Mouse (Mus musculus) erythroblast, adult 5-6 weeks (primary cell): ENCODE results near the gene Cdkn2aip. TPM values are rescaled to one million over a fixed set of nuclear protein-coding genes. Genes with fewer than 3 reads are reported as not detected.

Source experiments
- ATAC-seq: replicated peaks from 2 replicates; pipeline ENCODE4 v1.8.0; 2016; ENCODE audit warnings: moderate number of reproducible peaks, mild to moderate bottlenecking, moderate TSS enrichment, inconsistent platforms; ENCODE audit not compliant: poor library complexity, low FRiP score, severe bottlenecking
- total RNA-seq, 2 experiments: library from RNA; stranded (forward) in 1 of 2; stranded (reverse) in 1 of 2; fragments of 150-400 nt in 1 of 2; fragments of 200-764, 138-1000 nt in 1 of 2; gene quantifications; 2 replicates each; pipeline versions ENCODE4 v1.2.3 to v1.2.4; 2015 to 2017; ENCODE audit warnings: low replicate concordance in 2 of 2

The Cdkn2aip gene
- 4.8 and 6.7 TPM in 2 replicates for total RNA-seq (2015; ENCODE audit: low replicate concordance)
- total RNA-seq (2017; ENCODE audit: low replicate concordance): 10.6 and 12.1 TPM in 2 replicates

DNA sequence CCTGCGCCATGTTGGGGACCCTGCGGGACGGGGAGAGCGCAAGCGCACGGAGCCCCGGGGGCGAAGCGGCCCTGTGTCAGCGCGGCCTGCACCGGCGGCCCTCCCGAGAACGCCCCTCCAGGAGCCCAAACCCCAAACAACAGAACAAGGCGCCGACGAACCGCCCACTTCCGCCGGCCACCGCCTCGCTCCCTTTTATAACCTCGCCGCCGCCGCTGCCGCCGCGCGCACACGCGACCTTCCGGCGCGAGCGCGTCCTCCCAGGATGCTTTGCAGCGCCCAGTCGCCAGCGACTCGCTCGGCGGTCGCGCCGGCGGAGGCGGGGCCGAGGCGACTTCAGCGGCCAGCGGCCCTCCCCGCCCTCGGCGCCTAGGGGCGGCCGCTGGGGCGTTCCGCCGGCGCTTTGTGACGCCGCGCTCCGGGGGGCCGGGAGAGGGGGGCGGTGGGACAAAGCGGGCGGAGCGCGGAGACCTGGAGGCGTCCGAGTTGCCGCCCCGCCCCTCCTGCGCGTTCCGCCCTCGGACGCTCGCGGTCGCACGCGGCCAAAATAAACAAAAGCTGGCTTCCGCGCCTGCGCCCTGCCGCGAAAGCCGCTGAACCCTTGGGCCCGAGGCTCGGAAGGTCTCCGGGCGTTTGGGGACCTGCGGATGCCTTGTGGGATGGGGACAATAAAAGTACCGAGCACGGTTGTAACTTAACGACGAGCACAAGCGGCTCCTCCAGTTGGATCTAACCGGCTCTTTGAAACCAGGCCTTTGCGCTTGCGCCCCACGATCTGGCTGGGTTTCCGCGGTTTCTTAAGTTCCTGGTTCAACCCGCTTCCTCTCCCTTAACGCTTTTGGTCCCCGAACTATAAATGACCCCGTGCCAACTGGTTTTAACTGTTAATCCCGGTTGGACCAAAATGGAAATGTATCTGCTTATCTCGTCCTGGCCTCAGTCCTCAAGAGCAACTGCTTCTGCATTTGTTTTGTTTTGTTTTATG lies at the start of gene Cdkn2aip:
Gene Cdkn2aip (minus strand): TSS at position 172 of the 985 bp plus-strand sequence.
- peak; percentile 88 for ATAC-seq

DNA sequence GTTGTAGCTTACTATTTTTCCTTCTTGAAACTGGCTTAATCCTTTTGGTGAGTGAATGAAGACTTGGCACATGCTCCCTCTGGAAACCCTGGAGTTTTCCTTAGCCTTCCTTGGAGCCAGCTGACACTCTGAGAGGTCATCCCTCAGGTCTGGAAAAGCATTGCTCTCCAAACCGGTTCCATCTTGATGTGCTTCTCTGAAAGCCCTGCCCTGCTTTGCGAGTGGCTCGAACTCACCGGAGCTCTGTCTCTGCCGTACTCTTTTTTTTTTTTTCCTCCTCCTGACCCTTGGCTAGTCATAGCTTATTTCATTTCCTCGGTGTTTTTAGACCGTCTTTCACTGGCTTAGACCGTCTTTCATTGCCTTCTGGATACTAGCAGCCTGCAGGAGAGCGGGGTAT lies 49.5 kb upstream of the Cdkn2aip start:
- ATAC-seq: no peak

DNA sequence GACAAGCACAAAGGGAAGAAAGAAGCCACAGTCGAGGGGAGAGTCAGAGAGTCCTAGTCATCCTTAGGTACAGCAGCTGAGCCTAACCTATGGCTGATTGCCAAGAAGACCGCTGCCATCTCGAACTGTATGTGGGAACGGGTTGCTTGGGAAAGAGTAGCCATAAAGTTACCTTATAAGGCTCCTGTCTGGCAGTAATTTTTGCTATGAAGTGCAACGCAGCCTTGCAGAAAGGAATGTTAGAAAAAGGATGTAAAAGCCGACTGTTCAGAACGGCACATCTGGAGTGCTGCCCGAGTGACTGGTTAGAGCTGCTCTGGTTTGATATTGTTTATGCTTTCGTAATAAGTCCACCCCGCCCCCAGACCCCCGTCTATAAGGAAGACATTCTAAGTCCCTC lies 47.0 kb upstream of the Cdkn2aip start:
- no peak for ATAC-seq

DNA sequence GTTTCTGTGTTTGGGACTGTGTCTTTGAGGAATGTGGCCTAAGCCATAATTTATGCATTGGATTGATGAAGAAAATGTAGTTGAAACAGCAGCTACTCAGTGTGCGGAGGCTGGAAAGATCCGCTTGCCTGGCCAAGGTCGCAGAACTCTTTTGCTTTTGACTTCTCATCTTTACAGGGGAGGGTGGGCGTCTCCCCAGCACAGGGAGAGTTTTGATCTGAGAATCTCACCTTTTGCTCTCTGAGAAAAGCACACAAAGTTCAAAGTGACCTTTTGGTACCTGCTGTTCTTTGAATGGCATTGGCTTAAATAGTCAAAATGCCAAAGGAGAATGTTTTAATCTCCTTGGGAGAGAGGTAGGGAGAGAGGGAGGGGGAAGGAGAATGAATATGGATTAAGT lies 46.5 kb upstream of the Cdkn2aip start:
- ATAC-seq: no peak

DNA sequence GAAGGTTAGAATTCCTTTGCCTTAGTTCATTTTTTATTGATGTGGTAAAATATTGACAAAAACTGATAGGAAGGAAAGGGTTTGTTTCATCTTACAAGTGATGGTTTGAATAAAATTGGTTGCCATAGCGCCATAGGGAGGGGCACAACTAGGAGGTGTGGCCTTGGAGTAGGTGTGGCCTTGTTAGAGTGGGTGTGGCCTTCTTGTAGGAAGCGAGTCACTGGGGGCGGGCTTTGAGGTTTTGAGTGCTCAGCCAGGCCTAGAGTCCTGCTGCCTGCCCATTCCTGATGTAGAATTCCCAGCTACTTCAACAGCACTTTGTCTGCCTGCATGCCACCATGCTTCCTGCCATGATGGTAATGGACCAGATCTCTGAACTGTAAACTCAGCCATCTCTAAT lies 39.4 kb upstream of the Cdkn2aip start:
- ATAC-seq: no peak

DNA sequence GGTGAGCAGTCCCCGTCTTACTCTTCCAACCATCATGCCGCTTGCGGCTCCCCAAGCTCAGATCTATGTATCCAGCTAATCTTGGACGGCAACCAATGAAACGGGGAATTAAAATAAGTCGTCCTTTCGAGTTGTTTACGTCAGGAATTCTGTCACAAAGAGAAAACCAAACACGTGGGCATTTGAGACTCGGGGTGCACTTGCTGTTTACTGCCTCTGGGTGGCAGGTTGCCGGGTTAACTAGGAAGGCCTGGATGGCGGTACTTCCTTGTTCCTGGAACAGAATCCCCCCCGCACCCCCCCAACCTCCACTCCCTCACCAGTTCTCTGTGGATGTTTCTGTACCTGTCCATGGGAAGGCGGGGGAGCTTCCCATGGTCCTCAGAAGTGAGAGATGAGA lies 36.4 kb upstream of the Cdkn2aip start:
- no peak for ATAC-seq

DNA sequence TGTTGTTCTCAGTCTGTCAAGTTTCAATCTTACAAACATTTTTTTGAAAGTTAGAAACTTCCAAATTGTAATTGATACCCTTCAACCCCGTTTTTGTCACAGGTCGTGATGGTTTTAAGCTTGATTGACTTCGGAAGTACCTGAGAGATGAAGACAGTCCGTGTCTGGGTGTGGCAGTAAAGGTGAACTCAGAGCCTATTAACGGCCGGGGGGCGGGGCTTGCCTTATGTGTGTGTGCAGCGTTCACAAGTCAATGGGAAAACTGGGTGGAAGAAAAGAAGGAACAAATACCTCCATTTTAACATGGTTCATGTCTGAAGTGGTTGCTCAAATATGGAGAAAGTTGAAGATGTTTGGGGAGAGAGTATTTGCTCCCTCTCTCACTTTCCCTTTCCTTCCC lies 35.8 kb upstream of the Cdkn2aip start:
- no peak for ATAC-seq

DNA sequence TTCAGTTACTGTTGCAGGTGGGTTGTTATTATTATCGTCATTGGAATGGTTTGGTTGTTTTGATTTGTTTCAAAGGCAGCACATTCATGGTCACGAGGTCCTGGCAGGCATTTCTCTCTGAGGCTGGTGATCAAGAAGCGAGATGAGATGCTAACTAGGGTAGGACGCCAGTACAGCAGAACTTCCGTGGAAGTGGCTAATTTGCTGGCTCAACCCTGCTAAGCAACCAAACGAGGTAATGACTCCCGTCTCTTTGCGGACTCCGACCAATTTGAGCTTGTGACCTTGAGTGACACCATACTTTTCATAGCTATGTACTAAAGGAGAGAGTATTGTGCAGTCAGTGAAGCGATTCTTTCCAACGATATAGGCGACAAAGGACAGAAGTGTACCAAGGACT lies 32.6 kb upstream of the Cdkn2aip start:
- ATAC-seq: no peak

DNA sequence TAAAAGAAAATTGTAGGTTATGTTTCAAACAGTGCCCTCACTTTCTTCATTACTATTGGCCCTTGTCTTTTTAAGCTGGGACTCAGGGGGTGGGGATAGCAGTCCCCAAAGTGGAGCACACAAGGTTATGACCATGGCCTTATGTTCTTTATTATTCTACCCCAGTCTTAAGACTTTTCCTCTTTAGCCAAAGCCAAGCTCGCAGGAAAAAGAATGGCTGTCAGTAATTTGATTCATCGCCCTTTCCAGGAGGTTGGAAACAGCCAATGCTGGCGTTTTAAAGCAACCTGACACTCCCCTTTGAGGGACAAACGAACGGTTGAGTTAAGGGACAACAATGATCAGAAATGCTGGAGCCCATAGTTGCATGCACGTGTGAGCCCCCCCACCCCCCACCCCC lies 32.1 kb upstream of the Cdkn2aip start:
- ATAC-seq: no peak

DNA sequence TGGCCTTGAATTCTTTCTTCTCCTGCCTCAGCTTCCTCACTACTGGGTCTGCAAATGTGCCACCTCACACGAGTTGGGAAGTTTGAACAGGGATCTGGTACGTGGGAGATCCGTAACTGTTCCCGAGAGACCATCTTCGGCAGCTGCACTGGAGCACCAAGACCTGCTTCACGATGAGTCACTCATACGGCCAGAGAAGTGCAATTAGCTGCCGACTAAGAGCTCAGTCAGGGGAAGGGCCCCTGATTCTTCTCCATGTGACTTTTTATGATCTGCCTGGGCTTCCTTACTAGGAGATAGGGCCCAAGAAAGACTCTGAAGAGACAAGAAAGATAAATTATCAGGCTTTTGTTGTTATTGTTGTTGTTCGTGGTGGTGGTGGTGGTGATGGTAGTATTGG lies 31.1 kb upstream of the Cdkn2aip start:
- no peak for ATAC-seq

DNA sequence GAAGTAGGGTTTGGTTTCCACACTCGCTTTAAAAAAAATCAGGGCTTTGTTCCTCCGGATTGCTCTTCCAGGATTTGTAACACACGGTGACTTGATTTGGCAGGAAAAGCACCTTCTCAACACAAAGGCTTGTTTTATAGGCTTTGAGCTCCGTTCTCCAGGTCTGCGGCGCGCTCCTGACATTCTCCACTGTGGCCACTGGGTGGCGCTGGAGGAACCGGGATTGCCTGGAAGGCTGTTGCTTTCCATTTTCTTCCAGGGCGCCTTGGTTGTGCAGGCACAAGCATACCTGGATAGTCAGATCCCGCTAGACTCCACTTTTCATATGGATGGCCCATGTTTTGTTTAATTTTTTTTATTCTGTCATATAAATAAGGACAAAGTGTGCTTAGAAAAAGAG lies 29.7 kb upstream of the Cdkn2aip start:
- ATAC-seq: peak; percentile 49; the same call in 1 of the 2 replicates

DNA sequence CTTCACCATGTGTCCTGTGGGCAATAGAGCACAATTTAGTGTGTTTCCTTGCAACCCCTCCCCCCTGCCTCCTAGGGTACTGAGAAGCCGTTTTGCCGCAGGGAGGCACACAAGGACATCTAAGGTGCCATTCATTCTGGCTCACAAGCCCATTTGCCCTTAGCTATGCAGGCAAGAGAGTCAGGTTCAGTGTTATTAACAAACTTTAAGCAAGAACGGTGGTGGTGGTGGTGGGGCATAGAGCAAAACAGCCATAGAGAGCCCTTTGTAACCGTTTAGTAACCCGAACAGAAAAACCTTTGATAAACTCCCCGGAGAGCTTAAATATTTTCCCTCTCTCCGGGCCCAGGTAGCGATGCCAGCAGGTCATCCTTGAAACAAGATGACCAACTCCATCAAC lies 29.3 kb upstream of the Cdkn2aip start:
- no peak for ATAC-seq

DNA sequence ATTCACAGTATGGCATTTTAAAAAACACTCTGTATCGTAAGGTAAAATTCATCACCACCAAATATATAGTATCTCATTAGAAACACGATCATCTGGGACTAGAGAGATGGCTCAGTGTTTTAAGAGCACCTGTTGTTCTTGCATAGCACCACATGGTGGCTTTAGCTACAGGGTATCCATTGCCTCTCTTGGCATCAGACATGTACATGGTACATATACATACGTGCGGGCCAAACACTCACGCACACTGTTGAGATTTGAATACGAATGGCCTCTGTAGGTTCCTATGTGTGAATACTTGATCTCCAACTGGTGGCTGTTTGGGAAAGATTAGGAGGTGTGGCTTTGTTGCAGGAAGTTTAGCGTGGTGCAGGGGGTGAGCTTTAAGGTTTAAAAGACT lies 28.6 kb upstream of the Cdkn2aip start:
- no peak for ATAC-seq

DNA sequence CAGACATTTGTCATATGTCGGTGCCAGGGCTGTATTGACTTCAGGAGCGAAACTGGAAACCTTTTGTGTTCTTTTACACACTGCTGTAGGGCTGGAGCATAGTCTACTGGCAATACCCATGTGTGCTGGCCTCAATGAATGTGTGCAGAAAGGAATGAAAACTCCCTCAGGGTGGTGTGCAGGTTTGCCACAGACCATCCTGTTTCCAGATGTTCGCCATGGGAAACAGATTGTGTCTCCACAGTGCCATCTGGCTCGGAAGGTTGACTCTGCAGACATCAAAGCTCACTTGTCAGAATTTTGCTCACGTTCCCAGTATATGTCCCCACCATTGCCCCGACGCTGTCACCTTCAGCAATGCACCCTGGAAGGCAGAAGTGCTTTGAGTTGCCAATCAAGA lies 23.4 kb upstream of the Cdkn2aip start:
- ATAC-seq: no peak

DNA sequence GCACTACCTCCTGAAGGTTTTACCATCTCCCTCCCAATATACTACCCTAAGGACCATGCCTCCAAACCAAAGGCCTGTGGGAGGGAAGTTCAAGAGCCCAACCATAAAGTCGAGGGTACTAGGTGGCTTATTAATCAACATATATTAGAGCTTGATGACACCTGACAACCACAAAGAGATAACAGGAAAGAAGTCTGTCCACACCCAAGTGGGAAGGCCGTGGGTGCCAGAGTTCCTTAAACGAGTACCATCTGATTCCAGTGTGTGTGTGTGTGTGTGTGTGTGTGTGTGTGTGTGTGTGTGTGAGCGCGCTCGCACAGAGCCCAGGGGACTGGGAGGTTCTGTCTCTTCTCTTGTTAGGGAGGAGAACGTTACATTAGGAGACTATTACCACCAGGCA lies 15.6 kb upstream of the Cdkn2aip start:
- no peak for ATAC-seq

DNA sequence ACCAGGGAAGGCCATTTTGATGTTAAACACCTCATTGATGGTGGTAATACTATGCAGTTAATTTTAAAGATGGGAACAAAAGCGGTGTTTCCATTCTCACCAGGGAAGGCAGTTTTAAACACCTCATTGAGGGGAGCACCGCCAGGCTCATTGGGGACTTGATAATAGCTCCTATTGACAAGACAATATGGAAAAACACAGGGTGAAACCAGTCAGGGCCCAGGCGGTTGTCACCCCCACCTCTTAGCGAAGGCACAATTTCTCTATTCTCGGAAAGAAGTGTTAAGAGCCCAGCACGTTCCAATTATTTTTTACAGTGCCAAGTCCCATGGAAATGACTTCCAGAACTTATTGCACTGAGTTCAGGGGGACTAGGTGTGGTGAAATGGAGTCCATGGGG lies 13.2 kb upstream of the Cdkn2aip start:
- ATAC-seq: no peak

DNA sequence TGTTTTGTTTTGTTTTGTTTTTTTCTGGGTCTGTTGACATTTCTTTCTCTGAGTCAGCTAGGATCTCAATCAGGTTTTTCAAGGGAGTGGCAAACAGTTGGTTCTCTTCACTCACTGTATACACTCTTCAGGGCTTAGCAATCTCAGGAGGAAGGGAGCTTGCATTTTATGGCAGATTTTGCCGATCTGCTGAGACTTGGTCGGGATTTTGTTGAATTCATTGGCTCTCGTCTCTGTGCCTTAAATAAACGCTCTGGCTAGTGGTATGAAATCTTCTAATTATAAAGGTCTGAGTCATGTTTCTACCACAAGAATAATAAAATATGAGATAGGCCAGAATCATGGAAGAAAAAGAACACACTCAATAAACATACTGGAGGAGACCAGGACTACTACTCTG lies 7.9 kb upstream of the Cdkn2aip start:
- no peak for ATAC-seq

DNA sequence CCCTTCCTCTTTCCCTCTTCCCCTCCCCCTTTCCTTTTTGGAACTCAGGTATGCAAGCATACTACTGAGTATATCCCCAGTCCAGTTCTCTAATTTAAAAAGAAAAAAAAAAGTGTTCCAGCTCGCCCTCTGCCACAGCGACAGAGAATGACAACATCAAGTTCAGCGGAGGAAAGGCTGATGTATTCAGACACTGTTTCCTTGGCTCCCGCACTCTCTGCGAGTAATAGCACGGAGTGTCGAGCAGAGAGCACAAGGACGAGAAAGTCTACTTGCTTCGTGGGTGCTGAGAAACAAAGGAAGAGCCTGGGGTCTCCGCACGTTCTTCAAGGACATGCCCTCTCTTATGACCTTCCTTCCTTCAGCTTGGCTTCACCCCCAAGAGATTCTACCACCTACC lies 4.9 kb upstream of the Cdkn2aip start:
- no peak for ATAC-seq

DNA sequence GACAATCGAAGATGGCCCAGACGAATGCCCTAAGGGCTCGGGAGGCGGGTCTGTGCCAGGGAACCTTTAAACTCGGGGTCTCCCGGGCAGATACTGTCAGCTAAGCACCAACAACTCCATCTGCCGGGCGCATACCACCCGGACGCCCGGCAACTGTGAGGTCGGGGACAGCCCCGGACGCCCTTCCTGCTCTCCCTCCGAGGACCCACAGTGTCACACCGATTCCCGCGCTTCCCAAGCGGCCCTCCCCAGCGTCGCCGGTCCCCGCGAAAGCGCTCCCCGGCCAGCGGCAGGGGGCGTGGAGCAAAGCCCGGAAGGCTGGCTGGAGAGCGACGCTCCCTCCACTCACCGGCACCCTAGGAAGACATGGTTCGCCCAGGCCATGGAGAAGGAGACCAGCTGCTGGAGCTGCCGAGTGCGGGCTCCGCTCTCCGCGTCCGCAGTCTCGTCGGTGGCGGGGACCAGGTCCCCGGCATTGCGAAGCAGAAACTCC lies 515 bp downstream of the Cdkn2aip start:
- ATAC-seq: peak; percentile 38

DNA sequence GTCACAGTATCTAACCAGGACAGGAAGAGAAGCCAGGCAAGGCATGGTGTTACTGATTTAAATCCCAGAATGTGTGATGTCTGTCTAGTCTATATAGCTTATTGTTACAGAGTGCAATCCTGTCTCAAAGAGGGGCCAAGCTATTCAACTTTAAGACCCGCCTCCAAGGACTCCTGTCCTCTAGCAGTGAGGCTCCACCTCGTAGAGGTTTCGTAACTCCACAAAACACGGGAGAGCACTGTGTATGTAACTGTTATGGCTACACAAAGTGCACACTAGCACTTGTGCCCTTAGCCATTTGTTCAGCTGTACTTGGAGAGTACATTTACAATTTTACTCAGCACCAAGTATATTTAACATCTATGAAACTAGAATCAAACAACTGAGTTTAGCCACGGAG lies 5.6 kb downstream of the Cdkn2aip start:
- ATAC-seq: no peak

DNA sequence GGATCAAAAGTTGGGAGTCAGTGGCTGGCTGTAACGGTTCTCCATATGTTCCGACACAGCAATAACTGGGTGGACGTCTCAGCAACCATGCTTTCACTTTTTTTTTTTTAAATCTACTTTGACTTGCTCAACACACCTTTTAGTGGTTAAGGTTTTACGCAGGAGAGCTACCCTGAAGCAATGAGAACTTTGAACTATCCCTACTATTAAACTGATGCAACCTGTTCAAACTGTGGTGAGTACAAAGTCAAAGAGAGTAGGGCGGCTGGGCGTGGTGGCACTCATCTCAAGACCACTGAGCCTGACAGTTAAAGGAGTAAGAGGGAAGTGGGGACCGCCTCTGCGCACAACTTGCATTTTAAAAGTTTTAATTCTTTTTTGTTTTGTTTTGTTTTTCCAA lies 7.0 kb downstream of the Cdkn2aip start:
- no peak for ATAC-seq
